Comparison of ENCODE assay signal across 14 mouse cellular contexts in the genomic region with DNA sequence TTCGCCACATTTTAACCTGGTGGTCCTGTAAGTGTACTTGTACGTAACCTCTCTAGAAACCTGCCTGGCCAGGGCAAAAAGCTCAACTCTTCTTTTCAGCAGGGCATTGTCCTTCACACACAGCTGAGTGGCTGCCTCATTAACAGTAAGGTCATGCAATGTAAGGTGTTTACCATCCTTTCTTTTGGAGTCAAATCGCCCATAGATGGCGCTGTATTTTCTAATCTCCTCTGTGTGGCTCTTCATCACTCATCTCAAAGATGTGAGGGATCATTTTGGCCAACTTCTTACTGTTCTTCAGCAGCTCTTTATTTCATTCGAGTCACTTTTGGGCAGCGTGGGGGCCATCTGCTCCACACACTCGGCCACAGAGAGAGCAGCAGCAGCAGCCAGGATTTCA. TPM values are rescaled to one million over a fixed set of nuclear protein-coding genes. Genes with fewer than 3 reads are reported as not detected.
DNase-seq lines count a peak whose midpoint lies in the region; TF ChIP-seq lines count a peak whose summit lies in the region.
"Had no signal": no experiment of that assay in that cellular context is flagged by ENCODE, and none has a peak within 500 bp of the region (broad histone marks: within the 10 kb centered on the region; RNA-seq: fewer than 3 reads in every experiment).

No protein-coding gene starts in this region.

- TF ChIP-seq EP300 in heart, adult 2 months (IDR thresholded peaks at IDR 0.05; ENCODE audit: insufficient read depth, low read depth, low read length): no peak

- H3K27me3 ChIP-seq in heart, adult 2 months (ENCODE audit: control insufficient read depth, insufficient read depth, low read length): no peaks in the 10 kb centered on the region
- H3K27me3 ChIP-seq: heart, embryonic 15.5 days; kidney, embryonic 15.5 days had no signal

- peak; percentile 48 for TF ChIP-seq CTCF in layer of hippocampus, adult 2 months (conservative IDR thresholded peaks at IDR 0.05)
- no peak for TF ChIP-seq CTCF in heart, adult 2 months (IDR thresholded peaks at IDR 0.05)

- H3K27ac ChIP-seq in layer of hippocampus, adult 2 months: no peak overlapping the region
- H3K27ac ChIP-seq in heart, adult 2 months: no peak overlapping the region
- H3K27ac ChIP-seq: heart, embryonic 15.5 days; kidney, embryonic 15.5 days; limb, embryonic 10.5 days had no signal

- intact Hi-C loops in heart, adult 2 months (cut with DNase I): no loop called here

- no peak for TF ChIP-seq POLR2A in heart, adult 2 months (IDR thresholded peaks at IDR 0.05; ENCODE audit: insufficient read depth, low read depth, low read length)

- H3K9ac ChIP-seq in heart, adult 2 months (ENCODE audit: low read depth, low read length): no peak overlapping the region
- H3K9ac ChIP-seq: heart, embryonic 15.5 days; kidney, embryonic 15.5 days had no signal

- WGBS in heart, adult 2 months: 54% methylated on average over 7 of the region's 7 CpGs

- H3K4me3 ChIP-seq in layer of hippocampus, adult 2 months: no peak overlapping the region
- H3K4me3 ChIP-seq in heart, adult 2 months: no peak overlapping the region
- H3K4me3 ChIP-seq: heart, embryonic 15.5 days; kidney, embryonic 15.5 days; limb, embryonic 10.5 days had no signal

- no peaks in the 10 kb centered on the region for H3K4me1 ChIP-seq in heart, adult 2 months (ENCODE audit: control insufficient read depth, insufficient read depth, low read length)
- H3K4me1 ChIP-seq: heart, embryonic 15.5 days; kidney, embryonic 15.5 days; limb, embryonic 10.5 days had no signal

- peak; percentile 8 to 10 for DNase-seq in cerebellum, postnatal 14 days
- DNase-seq in cerebellum, adult 8-10 months: no peak
- no peak for DNase-seq in layer of hippocampus, adult 2 months (ENCODE audit: low spot score in 2 of 2)
- DNase-seq in layer of hippocampus, adult 9-11 months: no peak
- DNase-seq in NIH3T3 (ENCODE audit: low read depth): peak; percentile 28
- peak; percentile 3 for DNase-seq in embryo, embryonic 9.5 days (ENCODE audit: extremely low spot score)
- no peak for DNase-seq in frontal cortex, adult 2 months (ENCODE audit: extremely low spot score in 1 of 2, low spot score in 1 of 2)
- DNase-seq in heart, adult 2 months: no peak
- DNase-seq: heart, adult 11 months; right cerebral cortex, postnatal 14 days; thymus, postnatal 36 days had no signal

- H3K79me2 ChIP-seq in heart, adult 2 months (replicated peaks; ENCODE audit: control insufficient read depth, insufficient read depth, low read length): no peaks in the 10 kb centered on the region

- H3K36me3 ChIP-seq in heart, adult 2 months (ENCODE audit: control insufficient read depth, insufficient read depth, low read length): no peaks in the 10 kb centered on the region
- H3K36me3 ChIP-seq: heart, embryonic 15.5 days; kidney, embryonic 15.5 days; limb, embryonic 10.5 days had no signal

RNA-seq across cellular contexts. Expression of a gene that starts 56.9 kb away (rescaled TPM):
- total RNA-seq in layer of hippocampus, adult 2 months (2021): 10 to 100 TPM; 68.4 to 75.9 TPM
- polyA plus RNA-seq in frontal cortex, adult 2 months (2012; rRNA removed): 79.3 and 83.4 TPM in 2 replicates
- total RNA-seq in heart, adult 2 months (2021): 10 to 100 TPM; 29.8 to 36.0 TPM
- polyA plus RNA-seq in heart, adult 2 months (2012; rRNA removed): 40.3 and 44.8 TPM in 2 replicates

Comparison
In these comparisons a context has a peak if more than half of its experiments do, and no peak if none do; other contexts are left out.
1. DNase-seq: peak in cerebellum, postnatal 14 days (2 of 2), NIH3T3 (single experiment) and embryo, embryonic 9.5 days (single experiment); none in cerebellum, adult 8-10 months (single experiment), layer of hippocampus, adult 2 months (0 of 2), layer of hippocampus, adult 9-11 months (single experiment), frontal cortex, adult 2 months (0 of 2) and heart, adult 2 months (0 of 2).